Mouse (Mus musculus) liver, postnatal 0 days (tissue): Measurements from ENCODE around the gene Zbtb18.

Experiments used
- CTCF ChIP-seq: sonication (generic); IDR thresholded peaks from 2 replicates; pipeline ENCODE4 v1.5.1; 2016; ENCODE audit warnings: antibody characterized with exemption, low read depth
- EP300 ChIP-seq: IDR thresholded peaks from 2 replicates; pipeline ENCODE4 v1.6.1; 2016; ENCODE audit warnings: antibody characterized with exemption, low read depth, mild to moderate bottlenecking

- TF ChIP-seq EP300 (no peak), CTCF (no peak)
These were observed 14.6 kb downstream of the Zbtb18 start for GRCm38 (mm10) chr1:177456772-177457171.
